Mouse (Mus musculus): ENCODE results near the gene Tcea3.

- TF ChIP-seq POLR2A (IDR thresholded peaks at IDR 0.05; ENCODE audit: low read depth, low read length) (no peak), CTCF (IDR thresholded peaks at IDR 0.05; ENCODE audit: extremely low read depth, insufficient read depth, insufficient read length, insufficient replicate concordance) (no peak)
Measured at GRCm38 (mm10) chr4:136242728-136243127, 4.8 kb upstream of the Tcea3 start.

Measured in spleen, adult 2 months (tissue).